Mouse (Mus musculus): ENCODE results near the gene Hoxa11. TPM values are rescaled to one million over a fixed set of nuclear protein-coding genes. Genes with fewer than 3 reads are reported as not detected.

Hoxa11 gene
- polyA plus RNA-seq (2017; shearing (Covaris generic)), result not detected

DNA sequence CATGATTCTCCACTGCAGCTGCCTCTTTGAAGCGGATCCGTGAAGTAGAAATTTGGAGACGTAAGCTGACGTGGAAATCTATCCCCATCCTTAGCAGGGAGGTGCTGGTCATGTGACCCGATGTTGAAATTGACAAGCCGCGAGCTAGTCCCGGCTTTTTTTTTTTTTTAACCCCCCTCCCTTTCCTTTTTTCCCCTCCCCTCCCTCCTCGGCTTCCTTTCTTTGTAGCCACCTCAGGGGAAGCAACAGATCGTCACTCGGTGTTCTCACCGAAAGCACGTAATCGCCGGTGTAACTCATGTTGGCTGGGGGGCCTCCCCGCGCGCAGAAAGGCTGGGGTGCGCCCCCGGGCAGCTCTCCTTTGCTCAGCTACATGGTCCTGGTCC lies at the start of gene Hoxa11:
Hoxa11 (minus strand) TSS at position 54 of the 386 bp plus-strand sequence.

DNA sequence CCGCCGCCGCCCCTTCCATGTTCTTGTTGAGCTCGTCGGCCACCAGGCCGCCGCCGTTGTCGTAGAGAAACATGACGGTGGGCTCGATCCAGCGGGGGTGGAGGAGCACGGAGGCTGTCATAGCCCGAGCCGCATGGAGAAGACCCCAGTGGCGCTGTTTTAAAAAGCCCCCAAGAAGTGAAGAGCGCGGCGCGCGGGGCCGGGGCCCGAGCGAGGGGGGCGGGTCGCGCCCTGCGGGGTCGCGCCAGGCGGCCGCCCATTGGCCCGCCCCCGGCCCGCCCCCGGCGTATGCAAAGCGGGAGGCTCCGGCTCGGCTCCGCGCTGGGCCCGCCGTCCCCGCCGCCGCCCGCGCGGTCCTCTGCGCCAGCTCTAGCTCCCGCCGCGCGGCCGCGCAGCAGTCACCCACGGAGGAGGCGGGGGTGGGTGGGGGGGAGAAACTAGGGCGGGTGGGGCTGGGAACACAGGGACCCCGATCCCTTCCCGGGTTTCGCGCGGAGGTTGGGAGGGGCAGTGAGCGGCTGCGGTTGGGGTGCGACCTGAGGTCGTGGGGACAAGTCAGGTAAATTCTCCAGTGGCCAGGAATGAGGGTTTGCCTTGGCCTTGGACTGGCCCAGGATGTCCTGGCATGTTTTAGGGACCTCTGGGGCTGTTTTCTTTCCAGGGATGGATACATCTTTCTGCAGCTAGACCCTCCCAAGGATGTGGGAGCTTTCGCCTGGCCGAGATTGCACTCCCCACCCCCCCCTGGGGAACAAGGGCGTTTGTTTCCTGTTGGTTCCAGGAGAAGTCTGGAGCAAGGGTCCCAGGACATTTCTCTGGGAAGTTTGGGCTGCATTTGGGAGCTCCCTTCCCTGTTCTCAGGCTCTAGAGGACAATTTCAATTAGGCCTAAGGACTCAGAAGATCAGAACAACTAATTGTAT lies 15.3 kb upstream of the Hoxa11 start, which contains the start of gene Hoxa13:
Hoxa13 (minus strand) TSS at position 227 of the 922 bp plus-strand sequence.

DNA sequence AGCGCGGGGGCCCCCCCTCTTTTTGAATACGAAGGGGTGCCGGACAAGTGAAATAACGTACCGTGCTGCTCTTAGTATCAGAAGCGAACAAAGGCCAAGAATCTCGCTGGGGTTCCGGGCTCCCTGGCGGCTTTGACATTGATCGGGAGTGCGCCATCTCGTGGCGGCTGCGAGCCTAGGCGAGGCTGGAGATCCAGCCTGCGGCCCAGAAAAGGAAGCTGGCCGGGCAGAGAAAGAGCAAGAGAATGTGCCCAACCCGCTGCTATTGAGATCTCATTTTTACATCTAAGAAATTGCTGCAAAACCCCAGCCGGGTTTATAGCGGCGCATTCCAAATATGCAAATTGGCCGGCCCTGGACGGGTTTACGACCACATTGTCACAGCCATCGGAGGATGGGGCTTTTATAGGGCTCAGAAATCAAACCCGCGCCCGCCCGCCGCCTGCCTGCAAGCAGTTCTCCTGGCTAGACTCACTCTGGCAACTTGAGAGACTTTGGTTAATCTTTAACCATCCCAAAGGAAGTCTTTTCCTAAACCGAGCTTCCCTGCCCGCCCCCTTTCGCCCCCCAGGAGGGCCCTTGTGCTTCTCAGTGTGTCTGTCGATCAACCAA lies 5.1 kb downstream of the Hoxa11 start, which contains the start of gene Hoxa10:
Hoxa10 (minus strand) TSS at position 466 of the 612 bp plus-strand sequence.

DNA sequence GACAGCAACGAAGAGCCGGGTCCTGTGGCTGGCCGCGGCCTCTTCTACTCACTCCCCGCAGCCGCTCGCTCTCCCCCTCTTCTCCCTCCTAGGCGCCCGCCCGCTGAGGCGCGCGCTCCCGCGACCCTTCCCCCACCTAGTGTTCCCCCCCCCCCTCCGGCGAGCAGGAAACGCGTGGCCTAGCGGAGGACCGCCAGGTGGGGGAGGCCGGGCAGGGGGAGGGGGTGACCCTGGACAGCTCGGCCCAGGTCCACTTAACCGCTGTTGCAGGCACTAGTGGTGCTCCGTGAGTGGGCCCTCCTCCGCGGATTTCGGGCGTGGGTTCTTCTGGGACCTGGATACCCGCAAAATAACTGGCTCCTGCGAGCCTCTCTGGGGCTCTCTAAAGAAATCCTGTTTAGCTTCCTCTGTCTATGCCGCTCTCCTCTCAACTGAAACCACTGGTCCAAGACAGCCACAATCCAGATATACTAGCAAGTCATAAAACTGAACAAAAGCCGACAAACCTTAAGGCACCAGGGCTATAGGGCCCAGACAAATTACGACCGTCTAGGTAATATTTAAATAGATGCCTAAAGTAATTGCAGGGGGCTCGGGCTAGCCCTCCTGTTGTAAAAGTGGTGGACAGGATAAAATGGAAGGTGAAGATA lies 15.0 kb downstream of the Hoxa11 start, which contains the start of gene Hoxa9:
Hoxa9 (minus strand) TSS at position 574 of the 650 bp plus-strand sequence.

DNA sequence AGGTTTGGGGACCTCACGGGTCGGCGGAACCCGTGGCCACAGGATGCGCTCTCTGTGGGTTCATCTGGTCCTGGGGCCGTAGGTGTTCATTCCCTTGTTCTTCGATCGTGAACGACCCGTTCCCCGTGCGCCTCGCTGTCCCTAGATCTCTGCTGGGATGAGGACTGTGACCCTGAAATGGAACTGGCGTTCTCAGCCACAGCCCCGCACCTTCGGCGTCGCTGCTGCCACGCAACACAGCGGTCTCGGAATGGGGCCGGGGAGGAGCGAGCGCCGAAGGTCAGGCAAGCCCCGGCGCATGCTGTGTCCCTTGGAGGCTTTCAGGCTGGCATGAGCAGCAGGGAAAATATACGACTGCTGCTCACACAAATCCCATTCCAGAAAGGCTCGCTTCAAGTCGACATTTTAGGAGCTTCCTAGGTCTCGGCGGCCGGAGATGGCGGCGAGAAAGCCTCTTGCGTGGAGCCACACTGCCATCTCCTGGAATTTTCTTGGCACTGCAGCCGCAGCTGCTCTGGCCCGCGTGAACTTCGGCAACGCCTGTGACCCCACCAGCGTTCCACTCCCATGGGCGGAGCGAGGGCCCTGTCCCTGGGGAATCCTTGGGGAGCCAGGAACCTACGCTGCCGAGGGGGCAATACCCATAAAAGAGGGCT lies 24.1 kb downstream of the Hoxa11 start, which contains the start of gene Hoxa7:
Hoxa7 (minus strand) TSS at position 518 of the 656 bp plus-strand sequence.

DNA sequence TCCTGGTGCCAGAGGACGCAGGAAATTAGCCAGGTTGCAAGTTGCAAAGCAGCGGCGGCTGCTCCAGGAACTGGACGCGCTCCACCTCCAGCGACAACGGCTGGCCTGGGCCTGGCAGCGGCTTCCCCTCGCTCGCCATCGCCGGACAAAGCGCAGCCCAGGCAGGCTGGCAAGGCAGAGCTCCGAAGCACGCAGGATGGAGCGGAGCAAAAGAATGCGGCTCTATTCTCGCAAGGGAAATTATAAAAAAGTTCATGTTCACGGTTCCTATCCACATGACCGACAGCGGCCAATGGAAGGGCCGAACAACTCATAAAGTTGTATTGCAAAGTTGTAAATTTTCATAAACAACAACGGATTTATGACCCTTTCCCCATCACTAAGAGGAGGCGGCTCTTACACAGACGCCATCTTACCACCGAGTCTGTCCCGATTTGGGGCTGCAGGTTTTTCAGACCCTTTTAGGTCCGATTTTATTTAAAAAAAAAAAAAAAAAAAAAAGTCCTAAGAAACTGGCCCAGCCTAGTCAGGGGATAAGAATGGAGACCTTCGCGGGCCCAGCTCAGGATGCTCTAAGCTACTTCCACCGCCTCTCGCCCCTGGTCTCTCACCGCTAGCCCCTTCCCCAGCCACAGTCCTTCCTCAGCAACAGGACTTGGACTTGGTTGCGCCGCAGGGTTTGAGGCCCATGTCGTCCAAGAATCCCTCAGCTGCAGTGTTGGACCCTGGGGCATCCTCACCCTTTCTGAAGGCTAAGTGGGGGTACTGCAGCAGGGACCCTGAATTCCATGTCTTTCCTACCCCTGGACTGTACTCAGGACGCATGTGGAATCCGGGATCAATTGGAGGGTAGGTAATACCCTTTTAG lies 32.3 kb downstream of the Hoxa11 start, which contains the start of the genes Hoxa3 and Gm28308:
Hoxa3 (minus strand) TSS at position 218 of the 868 bp plus-strand sequence.
Gm28308 (minus strand) TSS at position 221 of the 868 bp plus-strand sequence.

DNA sequence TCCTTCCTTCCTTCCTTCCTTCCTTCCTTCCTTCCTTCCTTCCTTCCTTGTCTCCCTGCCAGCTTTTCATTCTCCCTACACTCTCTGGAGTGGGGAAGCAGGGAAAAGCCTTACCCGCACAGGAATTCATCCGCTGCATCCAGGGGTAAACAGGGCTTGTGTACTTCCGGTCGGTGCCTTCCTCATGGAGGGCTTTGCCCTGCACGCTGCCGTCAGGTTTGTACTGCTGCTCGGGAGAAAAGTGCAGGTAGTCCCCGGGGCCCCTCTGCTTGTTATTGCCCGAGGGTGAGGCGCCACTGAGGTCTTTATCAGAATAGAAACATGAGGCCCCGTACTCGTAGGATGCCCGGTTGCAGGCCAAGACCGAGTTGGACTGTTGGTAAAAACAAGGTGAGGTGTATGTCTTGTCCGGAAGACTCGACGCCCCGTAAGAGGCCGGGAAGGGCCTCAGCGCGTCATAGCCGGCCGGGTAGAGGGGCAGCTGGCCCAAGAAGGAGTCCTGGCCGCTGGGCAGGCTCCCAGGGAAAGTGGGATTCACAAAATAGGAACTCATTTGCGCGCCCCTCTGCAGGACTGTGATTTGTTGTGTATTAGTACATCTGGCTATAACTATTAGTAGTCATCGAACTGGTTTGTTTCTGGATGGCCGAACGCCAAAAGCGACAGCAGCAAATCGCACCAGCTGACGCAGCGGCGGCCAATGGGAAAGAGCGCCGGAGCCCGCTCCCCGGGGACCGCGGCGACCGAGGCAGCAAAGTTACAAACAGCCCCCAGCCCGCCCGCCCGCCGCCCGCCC lies 37.3 kb downstream of the Hoxa11 start, which contains the start of gene Hoxa6:
Hoxa6 (minus strand) TSS at position 651 of the 796 bp plus-strand sequence.

DNA sequence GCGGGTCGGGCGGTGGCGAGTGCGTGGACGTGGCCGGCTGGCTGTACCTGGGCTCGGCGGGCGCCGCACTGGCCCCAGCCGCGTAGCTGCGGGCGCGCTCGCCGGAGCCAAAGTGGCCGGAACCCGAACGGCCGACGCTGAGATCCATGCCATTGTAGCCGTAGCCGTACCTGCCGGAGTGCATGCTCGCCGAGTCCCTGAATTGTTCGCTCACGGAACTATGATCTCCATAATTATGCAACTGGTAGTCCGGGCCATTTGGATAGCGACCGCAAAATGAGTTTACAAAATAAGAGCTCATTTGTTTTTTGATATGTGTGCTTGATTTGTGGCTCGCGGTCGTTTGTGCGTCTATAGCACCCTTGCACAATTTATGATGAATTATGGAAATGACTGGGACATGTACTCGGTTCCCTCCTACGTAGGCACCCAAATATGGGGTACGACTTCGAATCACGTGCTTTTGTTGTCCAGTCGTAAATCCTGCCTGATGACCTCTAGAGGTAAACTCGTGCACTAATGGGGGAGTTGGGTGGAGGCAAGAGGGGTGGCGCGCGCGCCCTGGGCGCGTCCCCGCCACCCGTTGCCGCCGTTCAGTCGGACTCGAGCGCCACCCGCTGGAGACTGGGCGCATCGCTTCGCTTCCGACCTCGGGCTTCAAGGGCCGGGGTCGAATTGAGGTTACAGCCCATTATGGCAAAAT lies 41.4 kb downstream of the Hoxa11 start, which contains the start of gene Hoxa5:
Hoxa5 (minus strand) TSS at position 538 of the 703 bp plus-strand sequence.

Other genes with a start within 250 kb of the Hoxa11 start
- gene Skap2, start 233.3 kb downstream of the Hoxa11 start, polyA plus RNA-seq (2017; shearing (Covaris generic)), result 19.7 TPM
- gene Hoxa1, start 87.5 kb downstream of the Hoxa11 start, polyA plus RNA-seq (2017; shearing (Covaris generic)), result not detected
- not detected for gene Hoxa2, start 81.0 kb downstream of the Hoxa11 start, polyA plus RNA-seq (2017; shearing (Covaris generic))
- gene 5730596B20Rik, start 68.3 kb downstream of the Hoxa11 start, polyA plus RNA-seq (2017; shearing (Covaris generic)), result not detected
- gene Hoxa4, start 54.1 kb downstream of the Hoxa11 start, polyA plus RNA-seq (2017; shearing (Covaris generic)), result not detected
- 0.16 TPM for gene Hoxa5, start 41.2 kb downstream of the Hoxa11 start, polyA plus RNA-seq (2017; shearing (Covaris generic))
- gene Hoxa6, start 37.1 kb downstream of the Hoxa11 start, polyA plus RNA-seq (2017; shearing (Covaris generic)), result not detected
- not detected for gene Hoxa3, start 32.5 kb downstream of the Hoxa11 start, polyA plus RNA-seq (2017; shearing (Covaris generic))
- gene Gm28308, start 32.5 kb downstream of the Hoxa11 start, polyA plus RNA-seq (2017; shearing (Covaris generic)), result not detected
- 0.38 TPM for gene Hoxa7, start 24.0 kb downstream of the Hoxa11 start, polyA plus RNA-seq (2017; shearing (Covaris generic))
- 0.17 TPM for gene Hoxa9, start 14.7 kb downstream of the Hoxa11 start, polyA plus RNA-seq (2017; shearing (Covaris generic))
- gene Hoxa10, start 5.0 kb downstream of the Hoxa11 start, polyA plus RNA-seq (2017; shearing (Covaris generic)), result not detected
- not detected for gene Hoxa13, start 15.1 kb upstream of the Hoxa11 start, polyA plus RNA-seq (2017; shearing (Covaris generic))
- gene Evx1, start 67.7 kb upstream of the Hoxa11 start, polyA plus RNA-seq (2017; shearing (Covaris generic)), result not detected